Mouse (Mus musculus): ENCODE results near the gene Tdrkh.

Gene Tdrkh

GRCm38 (mm10) chr3:94468931-94469330 lies 55.9 kb downstream of the Tdrkh start:
- ChIA-PET POLR2A (interaction anchor here in 2 of 4 experiments (0.6 to 1.5 kb wide), 5 partner anchors 9 to 369 kb away, joined by 3 to 5 read pairs (median 3); partner anchors contain the start of genes Celf3 (in 1 of the 2) and Pogz (in 1 of the 2)), CTCF (interaction anchor here (0.6 to 1.6 kb wide), 4 partner anchors 12 to 33 kb away, joined by 3 to 6 read pairs (median 4); no protein-coding TSS in a partner anchor)

- ChIA-PET POLR2A (interaction anchor here in 3 of 4 experiments (0.6 to 3.0 kb wide), 17 partner anchors 9 to 544 kb away, joined by 3 to 12 read pairs (median 3); partner anchors contain the start of gene C2cd4d (in 1 of the 3)), CTCF (interaction anchor here in 3 of 4 experiments (0.7 to 2.4 kb wide), 7 partner anchors 16 to 106 kb away, joined by 3 to 11 read pairs (median 7); no protein-coding TSS in a partner anchor)
These were observed 59.5 kb downstream of the Tdrkh start for GRCm38 (mm10) chr3:94472447-94473114.

- ChIA-PET POLR2A (interaction anchor here in 3 of 4 experiments (0.6 to 3.0 kb wide), 15 partner anchors 8 to 543 kb away, joined by 3 to 12 read pairs (median 4); partner anchors contain the start of gene C2cd4d (in 1 of the 3)), CTCF (interaction anchor here in 3 of 4 experiments (0.7 to 2.4 kb wide), 7 partner anchors 16 to 107 kb away, joined by 3 to 11 read pairs (median 7); no protein-coding TSS in a partner anchor)
These were observed 60.0 kb downstream of the Tdrkh start for GRCm38 (mm10) chr3:94473115-94473505.

- ChIA-PET CTCF (interaction anchor here in 2 of 4 experiments (0.8 to 2.4 kb wide), 4 partner anchors 17 to 107 kb away, joined by 3 to 11 read pairs (median 4); no protein-coding TSS in a partner anchor), POLR2A (interaction anchor here in 3 of 4 experiments (0.9 to 3.0 kb wide), 6 partner anchors 10 to 112 kb away, joined by 3 to 12 read pairs (median 4); partner anchors contain the start of gene C2cd4d (in 1 of the 3))
These were observed 60.6 kb downstream of the Tdrkh start for GRCm38 (mm10) chr3:94473567-94474232.

- ChIA-PET CTCF (interaction anchor here in 2 of 4 experiments (0.6 to 1.3 kb wide), 2 partner anchors 18 to 110 kb away, joined by 4 to 5 read pairs; no protein-coding TSS in a partner anchor), POLR2A (interaction anchor here in 2 of 4 experiments (0.6 to 3.2 kb wide), 5 partner anchors 8 to 1415 kb away, joined by 4 to 10 read pairs (median 7); no protein-coding TSS in a partner anchor)
These were observed 63.4 kb downstream of the Tdrkh start for GRCm38 (mm10) chr3:94476301-94477035.

- POLR2A ChIA-PET, result interaction anchor here in 3 of 4 experiments (0.7 to 3.2 kb wide), 10 partner anchors 9 to 1414 kb away, joined by 3 to 10 read pairs (median 5); partner anchors contain the start of gene Them4 (in 1 of the 3)
- CTCF ChIA-PET, result interaction anchor here in 1 of 4 experiments (1.3 kb wide), 1 partner anchor 111 kb away, joined by 4 read pairs; no protein-coding TSS in a partner anchor
These were observed 64.4 kb downstream of the Tdrkh start for GRCm38 (mm10) chr3:94477444-94477843.

GRCm38 (mm10) chr3:94477981-94478422 lies 64.9 kb downstream of the Tdrkh start, which contains the start of gene Celf3:
Gene Celf3 (plus strand): TSS chr3:94478295.
- ChIA-PET POLR2A (interaction anchor here in 3 of 4 experiments (0.6 to 3.2 kb wide), 12 partner anchors 8 to 1498 kb away, joined by 3 to 10 read pairs (median 4); partner anchors contain the start of gene Them4 (in 1 of the 3)), CTCF (interaction anchor here in 2 of 4 experiments (0.6 to 1.3 kb wide), 2 partner anchors 111 to 424 kb away, joined by 4 to 7 read pairs; no protein-coding TSS in a partner anchor)

- POLR2A ChIA-PET, result interaction anchor here in 3 of 4 experiments (0.6 to 3.2 kb wide), 10 partner anchors 10 to 1350 kb away, joined by 3 to 15 read pairs (median 5); no protein-coding TSS in a partner anchor
- CTCF ChIA-PET, result interaction anchor here in 2 of 4 experiments (0.6 to 0.9 kb wide), 2 partner anchors 85 to 112 kb away, joined by 4 to 8 read pairs; no protein-coding TSS in a partner anchor
These were observed 65.6 kb downstream of the Tdrkh start for GRCm38 (mm10) chr3:94478591-94479169.

GRCm38 (mm10) chr3:94479564-94479963 lies 66.5 kb downstream of the Tdrkh start:
- POLR2A ChIA-PET, result interaction anchor here in 3 of 4 experiments (0.6 to 2.6 kb wide), 16 partner anchors 8 to 1349 kb away, joined by 3 to 15 read pairs (median 4); no protein-coding TSS in a partner anchor
- CTCF ChIA-PET, result interaction anchor here in 2 of 4 experiments (0.6 to 1.0 kb wide), 6 partner anchors 23 to 423 kb away, joined by 3 to 8 read pairs (median 4); no protein-coding TSS in a partner anchor

GRCm38 (mm10) chr3:94480291-94480884 lies 67.3 kb downstream of the Tdrkh start, which contains the start of gene Riiad1:
Gene Riiad1 (minus strand): TSS chr3:94480341.
- CTCF ChIA-PET, result interaction anchor here in 2 of 4 experiments (0.6 to 1.3 kb wide), 4 partner anchors 22 to 422 kb away, joined by 3 to 5 read pairs (median 4); no protein-coding TSS in a partner anchor
- POLR2A ChIA-PET, result interaction anchor here in 3 of 4 experiments (1.2 to 2.6 kb wide), 9 partner anchors 8 to 24 kb away, joined by 3 to 15 read pairs (median 5); no protein-coding TSS in a partner anchor

- ChIA-PET CTCF (interaction anchor here in 1 of 4 experiments (1.3 kb wide), 1 partner anchor 25 kb away, joined by 4 read pairs; no protein-coding TSS in a partner anchor), POLR2A (interaction anchor here in 1 of 4 experiments (1.2 to 2.6 kb wide), 4 partner anchors 9 to 17 kb away, joined by 3 to 15 read pairs (median 5); no protein-coding TSS in a partner anchor)
These were observed 68.4 kb downstream of the Tdrkh start for GRCm38 (mm10) chr3:94481429-94481828.

- CTCF ChIA-PET, result interaction anchor here in 1 of 4 experiments (0.6 kb wide), 1 partner anchor 1383 kb away, joined by 3 read pairs; no protein-coding TSS in a partner anchor
These were observed 69.8 kb downstream of the Tdrkh start for GRCm38 (mm10) chr3:94482764-94483385.

GRCm38 (mm10) chr3:94483790-94484439 lies 70.8 kb downstream of the Tdrkh start:
- POLR2A ChIA-PET, result interaction anchor here in 2 of 4 experiments (0.6 to 2.5 kb wide), 5 partner anchors 9 to 112 kb away, joined by 3 to 12 read pairs (median 3); partner anchors contain the start of genes Mrpl9 (in 1 of the 2) and Oaz3 (in 1 of the 2)

More at GRCm38 (mm10) chr3:94482764-94483385, 69.8 kb downstream of the Tdrkh start:
- POLR2A ChIA-PET, result interaction anchor here in 2 of 4 experiments (0.6 to 2.5 kb wide), 5 partner anchors 10 to 111 kb away, joined by 3 to 12 read pairs (median 3); no protein-coding TSS in a partner anchor

More at GRCm38 (mm10) chr3:94483790-94484439, 70.8 kb downstream of the Tdrkh start:
- CTCF ChIA-PET, result no interaction called here
